Mouse (Mus musculus) bone marrow, adult 2 months (tissue): ENCODE measurements around the gene Brf1.

Experiments used
- CTCF ChIP-seq: fragments of 200-500 bp; IDR thresholded peaks from 2 replicates; pipeline ENCODE4 v1.5.1; 2011; ENCODE audit warnings: low read length, control low read depth; ENCODE audit not compliant: control insufficient read depth, insufficient read depth
- POLR2A ChIP-seq: fragments of 200-500 bp; IDR thresholded peaks from 2 replicates; pipeline ENCODE4 v1.6.1; 2011; ENCODE audit warnings: low read depth, mild to moderate bottlenecking, control low read depth, low read length, borderline replicate concordance; ENCODE audit not compliant: control insufficient read depth

DNA sequence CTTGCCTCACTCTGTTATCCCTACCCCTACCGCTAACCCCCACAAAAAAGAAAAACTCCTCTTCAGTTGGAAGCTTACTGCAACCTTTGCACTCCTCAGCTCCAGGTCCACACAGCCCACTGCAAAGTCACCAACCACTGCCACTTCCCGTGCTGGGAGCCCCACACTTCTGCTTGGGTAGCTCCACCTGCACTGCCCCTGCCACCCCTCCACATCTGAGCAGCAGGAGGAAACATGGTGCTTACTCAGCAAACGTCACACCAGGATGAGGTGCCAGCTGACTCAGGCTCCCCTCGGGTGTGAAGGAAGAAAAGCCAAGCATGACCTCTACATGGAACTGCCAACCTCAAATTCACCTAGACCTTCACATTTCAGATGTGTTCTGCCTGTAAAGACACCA is 6.4 kb downstream of the Brf1 start:
- no peak for TF ChIP-seq CTCF
- no peak for TF ChIP-seq POLR2A
